Mouse (Mus musculus) lung, postnatal 36 days (tissue): ENCODE measurements around the gene Clec4a1.

Experiments used
- DNase-seq: peaks from one replicate; pipeline ENCODE4 v3.0.0; 2022; ENCODE audit warnings: mixed read lengths

The Clec4a1 gene

GRCm38 (mm10) chr6:122921451-122921850, at the start of gene Clec4a1:
Gene Clec4a1 (plus strand): TSS chr6:122921848.
- DNase-seq, result peak; percentile 40

DNA sequence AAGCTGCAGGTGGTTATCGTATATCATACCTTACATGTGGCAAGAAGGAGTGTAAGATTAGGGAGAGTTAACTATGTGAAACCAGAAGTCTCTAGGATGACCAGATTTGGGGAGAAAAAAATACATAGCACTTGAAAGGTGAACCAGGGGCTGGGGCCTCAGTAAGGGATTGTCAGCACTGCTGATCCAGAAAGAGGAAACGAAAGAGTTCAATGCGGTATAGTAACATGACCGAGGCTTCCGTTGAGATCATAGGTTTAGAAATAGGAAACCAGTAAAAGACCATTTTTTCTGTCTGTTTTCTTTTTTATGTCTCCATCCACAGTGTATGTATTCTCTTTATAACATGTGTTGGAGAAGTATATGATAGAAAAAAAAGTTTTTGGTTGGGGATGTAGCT, 48.8 kb upstream of the Clec4a1 start:
- peak; percentile 66 for DNase-seq

DNA sequence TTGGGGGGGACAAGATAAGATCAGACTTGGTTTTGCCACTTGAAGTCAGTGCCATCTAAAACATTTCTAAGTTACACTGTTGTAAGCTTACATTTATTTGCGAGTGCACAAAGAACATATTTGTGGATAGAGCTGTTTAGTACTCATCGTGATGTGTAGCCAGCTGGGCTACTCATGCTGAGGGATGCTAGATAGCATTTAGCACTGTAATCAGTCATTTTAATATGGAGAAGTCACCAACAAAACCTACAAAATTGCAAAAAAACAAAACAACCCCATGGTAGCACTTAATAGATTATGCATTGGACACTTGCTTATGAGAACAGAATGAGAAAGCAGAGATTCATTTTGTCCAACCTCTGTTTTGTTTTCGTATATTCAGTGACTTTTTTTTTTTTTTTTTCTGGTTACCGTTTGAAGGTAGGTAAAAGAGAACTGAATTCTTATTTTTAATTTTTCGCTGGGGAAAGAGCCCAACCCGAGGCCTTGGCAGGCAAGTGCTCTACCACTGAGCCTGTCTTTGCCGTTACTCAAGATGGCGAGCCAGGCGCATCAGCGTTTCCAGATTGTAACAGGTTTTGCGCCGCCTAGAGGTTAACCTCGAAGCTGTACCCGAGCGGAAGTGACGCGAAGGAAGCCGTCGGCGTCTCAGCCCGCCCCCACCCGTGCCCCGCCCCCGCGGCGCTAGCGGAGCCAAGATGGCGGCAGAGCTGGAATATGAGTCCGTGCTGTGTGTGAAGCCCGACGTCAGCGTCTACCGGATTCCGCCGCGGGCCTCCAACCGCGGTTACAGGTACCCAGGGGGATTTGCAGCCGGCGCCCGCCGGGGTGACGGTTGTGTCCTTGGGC, 47.6 kb upstream of the Clec4a1 start, which contains the start of gene Necap1:
Necap1 (plus strand) TSS at position 604 of the 849 bp plus-strand sequence.
- DNase-seq, result peak; percentile 99

DNA sequence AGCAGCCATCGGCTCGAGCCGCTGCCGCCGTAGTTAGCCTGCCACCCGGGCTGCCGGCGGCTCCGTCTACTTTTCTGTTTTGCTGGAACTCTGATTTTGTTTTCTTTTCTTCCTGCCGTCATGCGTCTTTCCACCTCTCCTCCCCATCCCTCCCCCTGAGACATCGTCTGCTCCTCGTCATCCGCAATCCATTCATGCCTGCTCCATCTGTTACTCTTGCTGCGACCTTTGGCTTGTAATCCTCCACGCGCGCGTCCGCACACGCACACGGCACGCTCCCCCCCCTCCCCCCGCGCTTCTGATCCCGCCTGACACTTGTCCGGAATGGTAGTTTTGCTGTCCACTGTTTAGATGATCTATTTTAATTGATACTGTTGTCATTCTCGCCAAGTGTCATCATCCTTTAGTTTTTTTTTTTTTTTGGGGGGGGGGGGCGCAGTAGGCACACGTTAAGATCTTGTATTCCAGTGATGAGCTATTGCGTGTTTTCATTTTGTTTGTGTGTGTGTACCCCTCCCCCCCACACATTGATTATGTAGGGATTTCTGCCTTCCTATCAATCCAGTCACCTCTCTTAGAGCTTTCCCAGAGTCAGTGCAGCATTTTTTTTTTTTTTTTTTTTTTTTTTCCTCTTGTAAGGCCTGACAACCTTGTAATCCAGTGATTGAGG, 46.8 kb upstream of the Clec4a1 start:
- peak; percentile 21 for DNase-seq

DNA sequence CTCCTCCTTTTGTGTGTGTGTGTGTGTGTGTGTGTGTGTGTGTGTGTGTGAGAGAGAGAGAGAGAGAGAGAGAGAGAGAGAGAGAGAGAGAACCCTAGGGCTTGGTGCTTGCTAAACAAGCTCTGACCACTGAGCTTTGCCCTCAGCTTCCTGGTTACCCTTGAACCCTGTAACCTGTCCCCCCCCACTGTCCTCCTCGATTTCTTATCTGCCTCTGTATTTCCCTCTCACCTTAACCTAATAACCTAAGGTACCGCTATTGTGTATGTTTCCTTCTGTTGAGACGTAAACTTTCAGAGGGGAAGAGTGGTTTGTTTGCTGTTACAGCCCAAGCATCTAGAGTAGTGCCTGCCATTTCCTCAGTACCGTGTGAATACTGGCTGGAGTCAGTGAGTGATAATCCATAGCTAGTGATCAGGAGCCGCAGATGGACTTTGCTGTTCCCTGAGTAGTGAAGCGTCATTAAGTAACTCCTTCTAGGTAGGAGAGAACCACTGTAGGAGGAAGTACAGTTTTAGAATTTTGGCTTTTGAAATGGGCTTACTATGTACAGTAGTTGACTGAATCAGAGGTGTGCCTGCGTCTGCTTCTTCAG, 42.4 kb upstream of the Clec4a1 start:
- DNase-seq, result no peak

GRCm38 (mm10) chr6:122879781-122880505, 41.7 kb upstream of the Clec4a1 start:
- DNase-seq, result no peak

- DNase-seq, result no peak
Observed at GRCm38 (mm10) chr6:122881287-122881686, 40.4 kb upstream of the Clec4a1 start.

- no peak for DNase-seq
Observed at GRCm38 (mm10) chr6:122883603-122884002, 38.0 kb upstream of the Clec4a1 start.

GRCm38 (mm10) chr6:122889599-122889998, 32.0 kb upstream of the Clec4a1 start:
- no peak for DNase-seq

- DNase-seq, result peak; percentile 75
Observed at GRCm38 (mm10) chr6:122892442-122893049, 29.1 kb upstream of the Clec4a1 start.

DNA sequence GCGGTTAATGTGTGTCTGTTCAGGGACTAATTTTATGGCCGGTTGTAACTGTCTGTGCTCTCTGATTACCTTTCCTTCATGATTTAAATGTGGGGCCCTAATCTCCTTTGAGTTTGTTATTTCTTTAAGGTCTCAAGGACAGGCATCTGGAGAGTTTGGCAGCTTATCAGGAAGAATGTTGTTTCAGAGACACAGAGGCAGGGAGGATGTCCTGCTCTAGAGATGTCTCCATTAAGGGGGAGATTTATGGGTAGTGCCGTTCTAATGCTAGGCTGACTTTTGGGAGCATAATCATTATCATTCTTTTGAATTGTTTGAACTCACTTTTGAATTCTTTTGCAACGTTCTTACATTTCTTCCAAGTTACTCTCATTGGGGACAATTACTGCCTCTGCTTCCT, 1.7 kb upstream of the Clec4a1 start:
- DNase-seq, result no peak

DNA sequence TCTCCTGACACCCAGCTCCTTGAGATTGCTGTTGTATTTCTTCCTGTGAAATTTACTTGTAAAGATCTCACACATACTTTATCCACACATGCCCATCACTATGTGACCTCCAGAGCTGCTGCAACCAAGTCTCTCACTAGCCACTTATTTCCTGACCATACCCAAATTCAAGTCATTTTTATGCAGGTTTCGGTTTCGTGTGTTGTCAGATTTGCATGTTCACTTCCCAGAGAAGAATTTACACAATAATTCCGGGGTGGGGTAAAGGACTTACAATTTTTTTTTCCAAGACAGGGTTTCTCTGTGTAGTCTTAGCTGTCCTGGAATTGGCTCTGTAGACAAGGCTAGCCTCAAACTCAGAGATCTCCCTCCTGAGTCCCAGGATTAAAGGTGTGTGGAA, 13.2 kb downstream of the Clec4a1 start:
- peak; percentile 45 for DNase-seq

DNA sequence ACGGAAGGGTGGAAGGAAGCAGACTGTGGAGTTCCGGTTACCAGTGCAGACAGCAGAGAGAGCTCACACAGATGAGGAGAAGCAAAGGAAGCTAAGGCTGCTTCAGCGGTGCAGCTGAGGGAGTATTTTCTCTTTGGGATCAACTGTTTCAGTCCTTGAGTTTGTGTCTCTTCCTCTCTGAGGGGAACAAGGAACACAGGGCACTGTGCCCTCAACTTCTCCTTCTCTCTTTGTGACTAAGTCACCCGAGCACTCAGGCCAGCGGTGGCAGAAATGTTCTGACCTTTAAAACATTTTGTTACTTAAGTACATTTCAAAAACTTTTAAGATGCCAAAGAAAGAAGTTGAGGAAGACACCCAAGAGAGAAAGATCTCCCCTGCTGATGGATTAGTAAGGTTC, 18.0 kb downstream of the Clec4a1 start:
- DNase-seq, result peak; percentile 33

GRCm38 (mm10) chr6:122946760-122947159, 25.1 kb downstream of the Clec4a1 start:
- peak; percentile 20 for DNase-seq

GRCm38 (mm10) chr6:122952401-122952800, 30.8 kb downstream of the Clec4a1 start, which contains the start of gene Clec4a3:
Gene Clec4a3 (plus strand): TSS chr6:122952515.
- DNase-seq, result peak; percentile 54

DNA sequence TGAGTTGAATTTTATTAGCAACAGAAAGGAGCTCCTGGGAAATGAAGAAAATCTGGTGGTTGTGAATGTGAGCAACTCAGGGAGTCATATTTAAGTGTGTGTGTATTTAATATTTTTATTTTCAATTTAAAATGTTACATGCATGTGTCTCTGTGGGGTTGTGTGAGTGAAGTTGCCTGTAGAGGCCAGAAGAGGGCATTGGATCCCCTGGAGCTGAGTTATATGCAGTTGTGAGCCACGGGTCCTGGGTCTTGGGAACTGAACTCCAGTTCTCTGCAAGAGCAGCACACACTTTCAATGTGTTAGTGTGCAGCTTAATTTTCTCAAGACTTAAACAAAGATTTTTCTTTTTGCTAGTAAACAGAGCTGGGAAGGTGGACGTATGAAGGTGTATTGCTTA, 42.9 kb downstream of the Clec4a1 start:
- DNase-seq, result no peak

DNA sequence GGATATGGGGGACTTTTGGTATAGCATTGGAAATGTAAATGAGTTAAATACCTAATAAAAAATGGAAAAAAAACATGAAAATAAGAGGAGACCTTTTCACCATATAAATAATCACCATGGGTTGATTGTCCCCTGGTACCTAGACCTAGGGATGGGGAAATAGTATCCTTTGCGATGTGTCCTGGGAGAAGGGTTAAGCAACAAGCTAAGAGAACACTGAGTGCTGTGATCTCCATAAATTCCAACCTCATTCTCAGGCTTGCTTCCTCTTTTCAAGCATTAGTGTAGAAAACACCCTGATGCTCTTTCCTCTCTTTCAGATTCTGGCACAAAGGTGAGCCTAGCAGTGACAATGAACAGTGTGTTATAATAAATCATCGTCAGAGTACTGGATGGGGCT, 47.4 kb downstream of the Clec4a1 start:
- peak; percentile 10 for DNase-seq
